ENCODE assay signal across 8 mouse cellular contexts in genomic region chr10:81137252-81138130, GRCm38 (mm10). TPM values are rescaled to one million over a fixed set of nuclear protein-coding genes. Genes with fewer than 3 reads are reported as not detected.
DNase-seq lines count a peak whose midpoint lies in the region; ATAC-seq and TF ChIP-seq lines count a peak whose summit lies in the region.

No protein-coding gene starts in this region.

- TF ChIP-seq CTCF in cortical plate, adult 2 months (IDR thresholded peaks at IDR 0.05; ENCODE audit: extremely low read depth, insufficient read depth, low read length): no peak

- peak overlapping the region; percentile 97 for H3K4me3 ChIP-seq in cortical plate, adult 2 months (ENCODE audit: insufficient read depth, low read length)

- TF ChIP-seq POLR2A in cortical plate, adult 2 months (IDR thresholded peaks at IDR 0.05; ENCODE audit: extremely low read depth, insufficient read depth, low read length): peak; percentile 21; the same call in 1 of the 2 replicates

- peak overlapping the region; percentile 93 for H3K27ac ChIP-seq in cortical plate, adult 2 months (ENCODE audit: insufficient read depth, low read length)

- peaks cover 6% of the 10 kb centered on the region for H3K4me1 ChIP-seq in cortical plate, adult 2 months (ENCODE audit: control insufficient read depth, insufficient read depth, low read length)

- peak; percentile 82 for ATAC-seq in activated CD4-positive, CD25-positive, alpha-beta regulatory T cell, adult 4 months
- ATAC-seq in megakaryocyte progenitor cell, adult 5-6 weeks (replicated peaks; ENCODE audit: poor library complexity): peak; percentile 64

- DNase-seq in gastrocnemius, adult 8-10 months (ENCODE audit: low spot score in 2 of 2): peak; percentile 98
- peak; percentile 99 for DNase-seq in induced T-regulatory cell, adult 2 months (ENCODE audit: low read depth)
- DNase-seq in left cerebral cortex, adult 9 months (ENCODE audit: low spot score in 2 of 2): peak; percentile 98 to 100
- peak; percentile 100 for DNase-seq in right cerebral cortex, postnatal 14 days
- DNase-seq in urinary bladder, postnatal 36 days (ENCODE audit: low spot score in 2 of 2): peak; percentile 99 to 100

RNA-seq across cellular contexts. Expression of gene Zbtb7a, which starts 2.5 kb away (rescaled TPM):
- polyA plus RNA-seq in activated CD4-positive, CD25-positive, alpha-beta regulatory T cell, adult 4 months (2017; shearing (Covaris generic)): 10 to 100 TPM; 10.7 to 12.4 TPM
- polyA plus RNA-seq in cortical plate, adult 2 months (2012; rRNA removed): 46.9 and 49.9 TPM in 2 replicates
- 10 to 100 TPM; 24.8 to 28.9 (median 25.5) TPM for total RNA-seq in gastrocnemius, adult 8-10 months (2022)
- total RNA-seq in megakaryocyte progenitor cell, adult 5-6 weeks (2015): 17.4 and 18.9 TPM in 2 replicates
- total RNA-seq in megakaryocyte progenitor cell, adult 5-6 weeks (2017): 7.7 and 8.6 TPM in 2 replicates

RNA-seq across cellular contexts. Expression of gene Pias4, which starts 30.2 kb away (rescaled TPM):
- polyA plus RNA-seq in activated CD4-positive, CD25-positive, alpha-beta regulatory T cell, adult 4 months (2017; shearing (Covaris generic)): 10 to 100 TPM; 17.6 to 23.8 TPM
- polyA plus RNA-seq in cortical plate, adult 2 months (2012; rRNA removed): 21.3 and 22.5 TPM in 2 replicates
- 10 to 100 TPM; 14.0 to 19.0 (median 16.2) TPM for total RNA-seq in gastrocnemius, adult 8-10 months (2022)
- 9.4 and 10.0 TPM in 2 replicates for total RNA-seq in megakaryocyte progenitor cell, adult 5-6 weeks (2015)
- 9.4 and 9.8 TPM in 2 replicates for total RNA-seq in megakaryocyte progenitor cell, adult 5-6 weeks (2017)

RNA-seq across cellular contexts. Expression of gene Map2k2, which starts 31.8 kb away (rescaled TPM):
- polyA plus RNA-seq in activated CD4-positive, CD25-positive, alpha-beta regulatory T cell, adult 4 months (2017; shearing (Covaris generic)): 10 to 100 TPM; 21.3 to 26.5 TPM
- 192 and 201 TPM in 2 replicates for polyA plus RNA-seq in cortical plate, adult 2 months (2012; rRNA removed)
- 100 to 1,000 TPM; 197 to 233 (median 208) TPM for total RNA-seq in gastrocnemius, adult 8-10 months (2022)
- 34.4 and 42.5 TPM in 2 replicates for total RNA-seq in megakaryocyte progenitor cell, adult 5-6 weeks (2015)
- 50.1 and 54.9 TPM in 2 replicates for total RNA-seq in megakaryocyte progenitor cell, adult 5-6 weeks (2017)

RNA-seq across cellular contexts. Expression of gene Creb3l3, which starts 38.8 kb away (rescaled TPM):
- polyA plus RNA-seq in activated CD4-positive, CD25-positive, alpha-beta regulatory T cell, adult 4 months (2017; shearing (Covaris generic)): not detected
- 0.42 TPM in 2 replicates for polyA plus RNA-seq in cortical plate, adult 2 months (2012; rRNA removed)
- total RNA-seq in gastrocnemius, adult 8-10 months (2022): under 1 TPM in 1 of 4 experiments, not detected in 3; 0.44 TPM
- 0.54 and 0.88 TPM in 2 replicates for total RNA-seq in megakaryocyte progenitor cell, adult 5-6 weeks (2015)
- 0.30 and 0.58 TPM in 2 replicates for total RNA-seq in megakaryocyte progenitor cell, adult 5-6 weeks (2017)

RNA-seq across cellular contexts. Expression of gene Eef2, which starts 38.9 kb away (rescaled TPM):
- polyA plus RNA-seq in activated CD4-positive, CD25-positive, alpha-beta regulatory T cell, adult 4 months (2017; shearing (Covaris generic)): 1,000 to 10,000 TPM in 1 of 2 experiments, 100 to 1,000 TPM in 1; 933 to 1,303 TPM
- polyA plus RNA-seq in cortical plate, adult 2 months (2012; rRNA removed): 1,040 and 1,088 TPM in 2 replicates
- total RNA-seq in gastrocnemius, adult 8-10 months (2022): 1,000 to 10,000 TPM; 1,293 to 1,550 (median 1,345) TPM
- total RNA-seq in megakaryocyte progenitor cell, adult 5-6 weeks (2015): 526 and 599 TPM in 2 replicates
- total RNA-seq in megakaryocyte progenitor cell, adult 5-6 weeks (2017): 1,508 and 1,553 TPM in 2 replicates

Comparison
In these comparisons a context has a peak if more than half of its experiments do, and no peak if none do; other contexts are left out.
1. Peak in every context shown above with its lines: DNase-seq, ATAC-seq, H3K4me3 ChIP-seq and H3K27ac ChIP-seq.